Mouse (Mus musculus) heart, embryonic 11.5 days (tissue): ENCODE data around the gene Asap2. TPM values are rescaled to one million over a fixed set of nuclear protein-coding genes. Genes with fewer than 3 reads are reported as not detected.
A peak's percentile ranks its signal among the peaks of the same experiment; 100 is the strongest.

Source experiments
- ATAC-seq: fragments of 200-750 bp; cut with Nextera tagmentation; replicated peaks from 2 replicates; pipeline ENCODE4 v1.8.0; 2017; ENCODE audit warnings: moderate library complexity; ENCODE audit not compliant: insufficient number of reproducible peaks, low FRiP score, low TSS enrichment
- H3K27ac ChIP-seq: fragments of 300-500 bp; sonication (generic); 2 replicates; pipeline ENCODE4 v1.5.1; 2014; ENCODE audit warnings: mild to moderate bottlenecking, low read depth, low read length
- H3K27me3 ChIP-seq: fragments of 300-500 bp; sonication (generic); 2 replicates; pipeline ENCODE4 v1.6.1; 2014; ENCODE audit warnings: mild to moderate bottlenecking, low read length, mixed read lengths; ENCODE audit not compliant: control insufficient read depth, insufficient read depth
- H3K36me3 ChIP-seq: fragments of 300-500 bp; sonication (generic); 2 replicates; pipeline ENCODE4 v1.6.1; 2014; ENCODE audit warnings: mild to moderate bottlenecking, low read length, moderate library complexity, mixed read lengths; ENCODE audit not compliant: control insufficient read depth, insufficient read depth
- H3K4me1 ChIP-seq: fragments of 300-500 bp; sonication (generic); 2 replicates; pipeline ENCODE4 v1.6.1; 2014; ENCODE audit warnings: low read length; ENCODE audit not compliant: control insufficient read depth, insufficient read depth
- H3K4me2 ChIP-seq: fragments of 300-500 bp; sonication (generic); 2 replicates; pipeline ENCODE4 v1.6.1; 2014; ENCODE audit warnings: mild to moderate bottlenecking, moderate library complexity
- H3K4me3 ChIP-seq: fragments of 300-500 bp; sonication (generic); 2 replicates; pipeline ENCODE4 v1.5.1; 2014; ENCODE audit warnings: low read depth, low read length
- H3K9ac ChIP-seq: fragments of 300-500 bp; sonication (generic); 2 replicates; pipeline ENCODE4 v1.6.1; 2014; ENCODE audit warnings: mild to moderate bottlenecking, low read depth, low read length, moderate library complexity
- H3K9me3 ChIP-seq: fragments of 300-500 bp; sonication (generic); replicated peaks from 2 replicates; pipeline ENCODE4 v1.6.1; 2016; ENCODE audit warnings: low read length; ENCODE audit not compliant: control insufficient read depth
- WGBS: fragments of 180-500 bp; shearing (Covaris S2); extraction: QIAGEN DNeasy Blood & Tissue Kit; methylation state at CpG from one replicate; pipeline ENCODE4 v1.1.7; 2014; ENCODE audit not compliant: insufficient replicate concordance; 5-methylcytosine and 5-hydroxymethylcytosine counted together
- polyA plus RNA-seq: library from polyadenylated mRNA; unstranded; fragments of >200 nt; fragmentation: Nextera tagmentation; extraction: Ambion mirVana; gene quantifications from 2 replicates; pipeline ENCODE4 v1.2.1, GENCODE M21; 2014

Gene Asap2
- polyA plus RNA-seq, 1 experiment from 2014 or later: 8.3 TPM

DNA sequence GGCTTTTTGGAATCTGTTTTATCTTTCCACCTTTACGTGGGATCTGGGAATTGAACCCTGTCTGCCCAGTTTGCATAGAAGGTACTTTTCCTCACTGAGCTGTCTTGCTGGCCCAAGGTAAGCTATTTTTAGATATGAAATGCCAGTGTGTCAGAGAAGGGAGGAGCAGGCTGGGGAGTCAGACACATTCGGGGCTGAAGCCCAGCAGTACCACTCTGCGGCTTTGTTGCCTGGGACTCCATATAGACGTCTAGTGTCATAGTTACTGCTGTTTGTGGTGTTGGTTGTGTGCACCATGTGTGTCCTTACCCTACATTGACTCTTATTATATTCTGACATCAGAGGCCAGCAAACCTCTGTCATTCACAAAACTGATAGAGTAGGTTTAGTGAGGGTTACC is 192.5 kb downstream of the Asap2 start:
- H3K36me3 ChIP-seq: no peaks in the 10 kb centered on the region
- H3K4me1 ChIP-seq: no peaks in the 10 kb centered on the region
- no peak overlapping the region for H3K27ac ChIP-seq
- H3K9me3 ChIP-seq: no peaks in the 10 kb centered on the region
- H3K27me3 ChIP-seq: no peaks in the 10 kb centered on the region
- WGBS: 54% methylated on average over 4 of the region's 4 CpGs
- no peak for ATAC-seq
- no peak overlapping the region for H3K4me2 ChIP-seq
- no peak overlapping the region for H3K4me3 ChIP-seq
- no peak overlapping the region for H3K9ac ChIP-seq

DNA sequence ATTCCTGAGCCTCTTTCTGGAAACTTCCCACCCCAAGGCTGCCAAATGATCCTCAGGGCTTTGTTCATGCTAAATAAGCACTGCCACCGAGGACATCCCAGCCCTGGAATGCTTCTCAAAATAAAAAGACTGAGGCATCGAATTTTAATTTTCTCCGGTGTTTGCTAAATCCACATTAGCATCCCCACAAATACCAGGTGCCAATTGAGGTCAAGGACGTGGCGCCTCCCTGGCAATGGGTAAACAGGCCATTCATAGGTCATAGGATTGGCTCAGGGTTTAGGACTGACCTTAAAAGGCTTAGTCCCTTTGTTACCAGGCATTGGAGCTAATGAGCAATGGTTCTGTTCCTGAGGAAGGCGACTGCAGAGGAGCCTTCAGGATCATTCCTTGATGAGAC is 193.1 kb downstream of the Asap2 start:
- ATAC-seq: no peak
- Histone ChIP-seq H3K27me3 (no peaks in the 10 kb centered on the region), H3K4me2 (no peak overlapping the region), H3K4me1 (no peaks in the 10 kb centered on the region), H3K27ac (no peak overlapping the region), H3K9me3 (no peaks in the 10 kb centered on the region), H3K9ac (no peak overlapping the region), H3K4me3 (no peak overlapping the region), H3K36me3 (no peaks in the 10 kb centered on the region)
- 79% methylated on average over 6 of the region's 6 CpGs for WGBS

DNA sequence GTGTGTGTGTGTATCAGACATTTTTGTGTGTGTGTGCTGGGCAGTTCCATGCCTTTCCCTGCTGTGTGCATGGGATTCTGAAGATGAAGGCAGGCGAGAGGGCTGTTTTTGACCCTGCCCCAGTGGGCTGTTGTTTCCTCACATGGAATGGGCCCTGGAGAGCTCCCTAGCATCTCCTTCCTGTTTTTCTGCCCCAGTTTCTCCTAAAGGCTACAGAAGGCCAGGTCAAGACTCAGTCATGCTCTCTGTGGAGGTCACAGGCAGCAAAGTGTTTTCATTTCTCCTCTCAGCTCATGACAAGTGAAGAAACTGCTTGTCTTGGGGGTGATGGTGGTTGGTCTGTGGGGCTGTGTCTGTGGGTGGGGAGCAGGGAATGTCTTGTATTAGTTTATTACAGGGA is 195.9 kb downstream of the Asap2 start:
- no peak overlapping the region for H3K27ac ChIP-seq
- no peaks in the 10 kb centered on the region for H3K27me3 ChIP-seq
- no peak overlapping the region for H3K4me2 ChIP-seq
- no peaks in the 10 kb centered on the region for H3K9me3 ChIP-seq
- H3K9ac ChIP-seq: no peak overlapping the region
- no peak for ATAC-seq
- H3K4me3 ChIP-seq: no peak overlapping the region
- no peaks in the 10 kb centered on the region for H3K4me1 ChIP-seq
- H3K36me3 ChIP-seq: no peaks in the 10 kb centered on the region
- WGBS: 79% methylated on average over 1 of the region's 1 CpGs

DNA sequence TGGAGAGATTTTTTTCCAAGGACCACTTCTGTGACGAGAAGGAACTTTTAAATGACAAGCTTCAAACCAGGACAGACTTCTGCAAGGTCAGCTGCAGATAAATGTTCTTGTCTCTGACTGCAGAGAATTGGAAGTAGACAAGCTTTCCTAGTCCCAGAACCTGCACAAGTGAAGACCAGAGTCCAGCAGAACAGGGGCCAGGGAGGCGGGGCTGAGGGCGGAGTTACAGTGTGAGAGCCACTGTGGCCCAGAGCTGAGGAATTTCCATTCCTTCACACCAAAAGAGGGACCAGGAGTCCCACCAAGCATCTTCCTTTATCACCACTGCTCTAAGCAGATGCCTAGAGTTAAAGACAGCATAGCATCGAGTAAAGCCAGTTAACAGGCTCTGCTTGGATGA is 198.6 kb downstream of the Asap2 start:
- H3K27me3 ChIP-seq: no peaks in the 10 kb centered on the region
- WGBS: 60% methylated on average over 4 of the region's 4 CpGs

DNA sequence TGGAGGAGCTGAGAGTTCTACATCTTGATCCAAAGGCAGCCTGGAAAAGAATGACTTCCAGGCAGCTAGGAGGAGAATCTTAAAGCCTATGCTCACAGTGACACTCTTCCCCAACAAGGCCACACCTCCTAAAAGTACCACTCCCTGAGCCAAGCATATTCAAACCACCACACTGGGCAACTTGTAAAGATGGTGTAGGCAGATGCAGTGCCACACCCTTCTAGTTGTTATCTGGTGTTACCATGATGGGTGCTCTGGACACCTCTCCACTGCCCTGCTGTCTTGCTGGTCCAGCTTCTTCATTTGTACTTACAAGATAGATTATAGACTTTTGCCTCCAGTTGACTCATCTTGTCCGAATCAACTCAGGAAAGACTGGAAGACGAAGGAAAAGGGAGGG is 201.3 kb downstream of the Asap2 start:
- 75% methylated on average over 2 of the region's 2 CpGs for WGBS
- Histone ChIP-seq H3K27ac (no peak overlapping the region), H3K27me3 (no peaks in the 10 kb centered on the region), H3K4me2 (no peak overlapping the region), H3K9me3 (no peaks in the 10 kb centered on the region), H3K9ac (no peak overlapping the region), H3K36me3 (0 out of 2 replicates have a peak, but pooled peaks cover 2% of the 10 kb centered on the region), H3K4me1 (no peaks in the 10 kb centered on the region), H3K4me3 (no peak overlapping the region)
- no peak for ATAC-seq

More for the DNA sequence above, 198.6 kb downstream of the Asap2 start:
- ATAC-seq: no peak
- H3K9me3 ChIP-seq: no peaks in the 10 kb centered on the region
- no peak overlapping the region for H3K27ac ChIP-seq
- H3K4me1 ChIP-seq: no peaks in the 10 kb centered on the region
- H3K36me3 ChIP-seq: 0 out of 2 replicates have a peak, but pooled peaks cover 2% of the 10 kb centered on the region
- H3K4me3 ChIP-seq: no peak overlapping the region
- no peak overlapping the region for H3K4me2 ChIP-seq
- no peak overlapping the region for H3K9ac ChIP-seq

DNA sequence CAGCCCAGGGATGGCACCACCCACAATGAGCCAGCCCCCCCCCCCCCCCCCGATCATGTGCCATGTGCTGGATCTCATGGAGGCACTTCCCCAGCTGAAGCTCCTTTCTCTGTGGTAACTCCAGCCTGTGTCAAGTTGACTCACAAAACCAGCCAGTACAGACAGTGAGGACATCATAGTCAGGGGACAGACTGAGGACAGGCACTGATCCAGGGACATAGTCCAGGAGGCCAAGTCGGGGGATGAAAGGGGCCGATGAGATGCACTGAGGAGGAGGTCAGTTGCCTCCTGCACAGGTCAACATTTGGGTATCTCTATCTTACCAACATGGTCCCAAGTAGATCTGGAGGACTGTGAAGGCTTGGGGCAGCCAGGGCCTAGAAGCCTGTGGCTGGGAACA is 205.2 kb downstream of the Asap2 start:
- Histone ChIP-seq H3K36me3 (0 out of 2 replicates have a peak, but pooled peaks cover 2% of the 10 kb centered on the region), H3K4me2 (no peak overlapping the region), H3K27me3 (no peaks in the 10 kb centered on the region), H3K4me3 (no peak overlapping the region), H3K27ac (no peak overlapping the region), H3K4me1 (peaks cover 5% of the 10 kb centered on the region), H3K9me3 (no peaks in the 10 kb centered on the region), H3K9ac (no peak overlapping the region)
- 91% methylated on average over 3 of the region's 3 CpGs for WGBS
- ATAC-seq: no peak

DNA sequence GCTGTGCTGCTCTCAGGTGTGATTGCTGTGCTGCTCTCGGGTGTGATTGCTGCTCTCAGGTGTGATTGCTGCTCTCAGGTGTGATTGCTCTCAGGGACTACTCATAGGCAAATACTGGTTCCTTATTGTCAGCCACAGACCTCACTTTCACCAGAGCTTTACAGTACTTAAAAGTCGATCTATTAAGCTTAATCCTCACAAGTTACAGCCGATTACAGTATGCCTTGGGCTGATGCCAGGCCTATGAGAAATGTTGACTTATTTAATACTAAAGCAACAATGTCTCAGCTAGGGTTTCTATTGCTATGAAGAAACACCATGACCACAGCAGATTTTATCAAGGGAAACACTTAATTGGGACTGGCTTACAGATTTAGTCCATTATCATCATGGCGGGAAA is 206.2 kb downstream of the Asap2 start:
- H3K27me3 ChIP-seq: no peaks in the 10 kb centered on the region
- H3K27ac ChIP-seq: no peak overlapping the region
- 0 out of 2 replicates have a peak, but pooled peaks cover 2% of the 10 kb centered on the region for H3K36me3 ChIP-seq
- WGBS: 79% methylated on average over 4 of the region's 4 CpGs
- H3K9ac ChIP-seq: no peak overlapping the region
- no peak overlapping the region for H3K4me3 ChIP-seq
- ATAC-seq: no peak
- no peaks in the 10 kb centered on the region for H3K9me3 ChIP-seq
- no peak overlapping the region for H3K4me2 ChIP-seq
- H3K4me1 ChIP-seq: peaks cover 7% of the 10 kb centered on the region

DNA sequence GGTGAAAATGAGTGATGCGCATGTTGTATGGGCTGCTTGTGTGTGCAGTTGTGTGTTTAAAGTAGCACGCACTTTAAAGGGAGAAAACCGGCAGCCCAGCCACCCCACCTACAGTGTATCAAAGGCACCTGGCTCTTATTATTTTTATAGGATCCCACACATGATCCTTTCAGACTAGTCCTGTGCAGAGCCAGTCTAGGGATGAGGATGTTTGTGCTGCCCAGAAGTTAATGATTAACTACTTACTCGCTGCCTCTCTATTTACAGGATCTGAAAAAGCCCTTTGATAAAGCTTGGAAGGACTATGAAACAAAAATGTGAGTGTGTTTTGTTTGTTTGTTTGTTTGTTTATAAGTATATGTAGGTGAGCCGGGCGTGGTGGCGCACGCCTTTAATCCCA is 210.4 kb downstream of the Asap2 start:
- no peak overlapping the region for H3K4me2 ChIP-seq
- no peak overlapping the region for H3K9ac ChIP-seq
- no peak for ATAC-seq
- no peaks in the 10 kb centered on the region for H3K27me3 ChIP-seq
- no peaks in the 10 kb centered on the region; the same call in 1 of the 2 replicates for H3K36me3 ChIP-seq
- no peak overlapping the region for H3K4me3 ChIP-seq
- no peaks in the 10 kb centered on the region for H3K9me3 ChIP-seq
- 90% methylated on average over 8 of the region's 8 CpGs for WGBS
- H3K4me1 ChIP-seq: peaks cover 33% of the 10 kb centered on the region
- no peak overlapping the region for H3K27ac ChIP-seq

DNA sequence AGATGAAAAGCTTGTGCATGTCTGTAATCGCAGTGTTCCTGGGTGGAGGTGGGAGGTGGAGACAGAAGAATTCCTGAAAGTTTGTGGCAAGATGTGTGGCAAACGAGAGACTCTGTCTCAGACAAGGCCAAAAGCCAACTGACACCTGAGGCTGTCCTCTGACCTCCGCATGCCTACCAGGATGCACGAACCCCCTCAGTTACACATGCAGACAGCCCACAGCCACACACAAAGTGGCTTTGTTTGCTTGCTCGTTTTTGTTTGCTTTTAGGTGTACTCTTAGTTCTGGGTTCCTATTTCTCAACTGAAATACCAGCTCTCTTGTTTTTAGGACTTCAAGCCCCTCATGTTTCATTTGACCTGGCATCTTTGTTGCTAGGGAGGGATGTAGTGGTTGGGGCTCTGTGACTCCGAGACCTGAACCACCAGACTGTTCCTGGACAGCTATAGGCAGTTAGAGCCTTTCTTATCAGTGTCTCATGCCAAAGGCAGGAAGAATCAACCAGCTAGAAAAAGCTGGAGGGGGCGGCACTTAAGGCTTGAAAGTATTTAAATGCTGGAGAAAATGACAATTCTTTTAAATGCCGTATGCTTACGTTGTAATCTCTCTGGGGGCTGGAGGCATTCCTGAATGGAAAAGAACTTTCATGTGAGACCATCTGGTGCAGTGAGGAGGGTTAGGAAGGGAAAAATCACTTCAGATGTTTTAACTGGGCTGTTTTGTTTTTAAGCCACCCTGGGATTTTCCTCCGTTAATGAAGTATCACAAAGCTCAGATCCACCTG is 211.4 kb downstream of the Asap2 start:
- no peak for ATAC-seq
- 56% methylated on average over 10 of the region's 10 CpGs for WGBS
- Histone ChIP-seq H3K4me3 (no peak overlapping the region), H3K4me2 (no peak overlapping the region), H3K27me3 (no peaks in the 10 kb centered on the region), H3K27ac (peak overlapping the region; percentile 10; the same call in 1 of the 2 replicates), H3K36me3 (no peaks in the 10 kb centered on the region; the same call in 1 of the 2 replicates), H3K9ac (no peak overlapping the region), H3K9me3 (no peaks in the 10 kb centered on the region), H3K4me1 (peaks cover 33% of the 10 kb centered on the region)
